Mouse (Mus musculus) erythroblast, adult 5-6 weeks (primary cell): ENCODE results near the gene Sh3rf3. TPM values are rescaled to one million over a fixed set of nuclear protein-coding genes. Genes with fewer than 3 reads are reported as not detected.

Experiments
- ATAC-seq: replicated peaks from 2 replicates; pipeline ENCODE4 v1.8.0; 2016; ENCODE audit warnings: moderate number of reproducible peaks, mild to moderate bottlenecking, moderate TSS enrichment, inconsistent platforms; ENCODE audit not compliant: poor library complexity, low FRiP score, severe bottlenecking
- total RNA-seq, 2 experiments: library from RNA; stranded (forward) in 1 of 2; stranded (reverse) in 1 of 2; fragments of 150-400 nt in 1 of 2; fragments of 200-764, 138-1000 nt in 1 of 2; gene quantifications; 2 replicates each; pipeline versions ENCODE4 v1.2.3 to v1.2.4; 2015 to 2017; ENCODE audit warnings: low replicate concordance in 2 of 2

Sh3rf3 gene
- total RNA-seq, 2 experiments from 2014 or later, result not detected

DNA sequence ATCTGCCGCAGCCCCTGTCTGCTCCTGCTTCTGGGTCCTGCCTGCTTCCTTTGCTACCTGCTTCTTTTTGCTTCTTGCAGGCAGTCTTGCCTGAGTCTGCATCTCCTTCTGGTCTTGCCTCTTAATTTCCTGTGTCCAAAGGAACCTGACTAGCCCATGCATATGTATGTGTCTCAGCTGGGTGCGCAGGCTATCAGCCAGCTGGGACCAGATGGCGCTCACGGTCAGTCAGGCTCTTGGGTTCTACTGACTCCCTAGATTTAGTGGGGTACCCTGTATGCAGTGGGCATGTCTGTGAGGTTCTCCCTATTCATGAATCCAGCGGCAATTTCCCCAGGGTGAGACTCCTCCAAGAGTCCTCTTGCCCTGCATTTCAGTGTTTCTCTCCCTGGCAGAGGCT, 35.0 kb downstream of the Sh3rf3 start:
- ATAC-seq, result no peak

GRCm38 (mm10) chr10:58848536-58848935, 35.4 kb downstream of the Sh3rf3 start:
- ATAC-seq, result no peak

- ATAC-seq, result no peak
Observed at GRCm38 (mm10) chr10:58854548-58855198, 41.5 kb downstream of the Sh3rf3 start.

DNA sequence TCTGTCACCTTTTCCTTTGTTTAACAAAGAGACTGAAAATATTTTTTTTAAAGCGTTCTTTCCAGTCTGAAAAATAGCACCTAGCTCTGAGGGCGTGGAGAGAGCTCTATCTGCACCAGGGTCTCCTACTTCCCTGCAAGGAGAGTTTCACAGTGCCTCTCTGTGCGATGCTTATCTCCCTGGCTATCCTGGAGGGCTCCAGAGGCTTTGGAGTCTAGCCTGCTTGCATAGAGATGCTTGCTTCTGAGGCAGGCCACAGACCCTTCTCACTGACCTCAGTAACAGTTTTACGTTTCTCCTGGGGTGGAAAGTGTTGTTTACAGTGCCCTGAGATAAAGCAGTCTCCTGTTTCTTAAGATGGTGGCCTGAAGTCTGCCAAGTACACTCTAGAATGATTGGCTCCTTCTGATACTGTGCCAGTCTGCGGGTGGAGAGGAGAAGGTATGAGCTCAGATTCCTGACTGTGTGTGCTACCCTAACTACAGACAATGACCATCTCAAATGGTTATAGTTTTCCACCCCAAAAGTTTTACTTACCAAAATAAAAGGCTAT, 42.1 kb downstream of the Sh3rf3 start:
- ATAC-seq, result no peak

GRCm38 (mm10) chr10:58855814-58856213, 42.7 kb downstream of the Sh3rf3 start:
- ATAC-seq, result no peak

GRCm38 (mm10) chr10:58856742-58857141, 43.6 kb downstream of the Sh3rf3 start:
- no peak for ATAC-seq

- ATAC-seq, result no peak
Observed at GRCm38 (mm10) chr10:58864735-58865134, 51.6 kb downstream of the Sh3rf3 start.

GRCm38 (mm10) chr10:58867536-58867935, 54.4 kb downstream of the Sh3rf3 start:
- no peak for ATAC-seq

GRCm38 (mm10) chr10:58869836-58870235, 56.7 kb downstream of the Sh3rf3 start:
- ATAC-seq, result no peak

DNA sequence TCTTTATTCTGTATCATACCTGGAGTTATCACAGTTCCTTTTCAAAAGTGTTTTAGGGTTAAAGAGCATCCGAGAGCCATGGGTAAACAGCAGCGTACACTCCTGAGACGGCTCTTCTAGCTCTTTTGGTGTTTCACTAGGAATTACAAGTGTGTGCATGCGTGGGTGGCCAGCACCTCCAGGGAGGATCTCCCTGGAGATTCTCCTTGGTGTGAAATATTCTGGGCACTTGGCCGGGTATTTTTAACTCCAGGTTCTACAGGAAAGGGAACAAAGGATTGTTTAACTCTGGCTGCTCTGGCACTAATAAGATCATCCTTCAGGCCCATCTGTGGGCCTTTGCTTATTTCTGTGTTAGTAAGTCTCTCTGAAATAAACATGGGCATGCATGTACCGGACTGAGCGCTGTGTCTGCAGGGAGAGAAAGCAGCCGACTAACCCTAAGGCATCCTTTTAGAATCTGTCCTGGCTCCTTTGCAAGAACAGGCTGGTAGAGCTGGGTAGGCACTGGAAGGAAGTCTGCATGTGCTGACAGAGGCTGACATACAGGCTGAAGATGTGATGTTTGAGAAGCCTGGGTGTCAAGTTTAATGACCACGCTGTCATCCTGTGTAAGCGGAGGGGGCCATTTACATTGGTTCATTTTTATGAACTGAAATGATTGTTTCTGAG, 58.1 kb downstream of the Sh3rf3 start:
- no peak for ATAC-seq

DNA sequence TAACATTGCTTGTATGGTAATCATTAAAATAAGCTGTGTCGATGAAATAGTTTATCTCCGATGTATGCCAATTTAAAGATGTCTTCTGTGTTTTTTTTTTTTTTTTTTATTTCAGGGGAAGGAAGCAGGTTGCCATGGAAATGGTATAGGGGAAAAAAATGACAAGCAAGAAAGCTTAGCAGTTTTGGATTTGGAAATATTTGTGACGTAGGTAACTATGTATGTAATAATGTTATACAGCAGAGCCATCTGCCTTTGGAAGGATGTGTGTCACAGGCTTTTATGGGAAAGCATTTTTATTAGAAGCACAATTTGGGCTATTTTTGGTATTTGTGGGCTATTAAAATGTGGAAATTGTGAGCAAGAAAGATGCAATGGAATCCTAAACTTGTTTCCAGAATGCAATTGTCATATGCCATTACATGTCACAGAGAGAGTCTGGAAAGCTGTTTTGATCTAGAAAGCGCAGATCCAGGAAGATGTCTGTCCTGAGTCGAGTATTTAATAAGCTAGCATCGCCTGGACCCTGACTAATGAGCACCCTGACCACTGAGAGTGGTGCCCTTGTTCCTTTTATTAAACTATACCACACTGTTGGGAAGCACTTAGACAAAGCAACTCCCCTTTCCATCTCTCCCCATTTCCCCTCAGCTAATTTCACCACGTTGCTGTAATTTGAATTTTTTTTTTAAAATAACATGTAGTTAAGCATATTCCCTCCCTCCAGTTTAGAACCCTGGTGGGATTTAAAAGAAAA, 58.8 kb downstream of the Sh3rf3 start:
- no peak for ATAC-seq

GRCm38 (mm10) chr10:58877835-58878234, 64.7 kb downstream of the Sh3rf3 start:
- no peak for ATAC-seq

GRCm38 (mm10) chr10:58878636-58879035, 65.5 kb downstream of the Sh3rf3 start:
- ATAC-seq, result no peak

DNA sequence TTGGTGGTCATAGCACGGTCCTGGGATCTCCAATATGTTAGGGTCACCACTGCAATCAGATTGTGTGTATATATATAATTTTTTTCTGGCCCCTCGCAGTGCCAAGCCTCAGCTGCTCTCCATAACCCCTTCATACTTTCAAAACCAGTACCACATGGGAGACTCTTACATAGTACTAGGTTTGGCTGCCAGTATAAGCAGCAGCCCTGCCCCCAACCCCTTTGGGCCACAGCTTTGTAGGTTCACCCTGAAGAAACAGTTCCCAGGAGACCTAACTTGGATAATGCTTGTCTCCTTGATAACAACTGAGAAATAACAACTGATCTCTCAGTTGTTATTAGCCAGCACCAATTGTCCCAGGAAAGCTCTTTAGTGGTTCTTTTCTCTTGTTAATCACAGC, 69.6 kb downstream of the Sh3rf3 start:
- ATAC-seq, result no peak

GRCm38 (mm10) chr10:58885351-58885750, 72.2 kb downstream of the Sh3rf3 start:
- no peak for ATAC-seq

DNA sequence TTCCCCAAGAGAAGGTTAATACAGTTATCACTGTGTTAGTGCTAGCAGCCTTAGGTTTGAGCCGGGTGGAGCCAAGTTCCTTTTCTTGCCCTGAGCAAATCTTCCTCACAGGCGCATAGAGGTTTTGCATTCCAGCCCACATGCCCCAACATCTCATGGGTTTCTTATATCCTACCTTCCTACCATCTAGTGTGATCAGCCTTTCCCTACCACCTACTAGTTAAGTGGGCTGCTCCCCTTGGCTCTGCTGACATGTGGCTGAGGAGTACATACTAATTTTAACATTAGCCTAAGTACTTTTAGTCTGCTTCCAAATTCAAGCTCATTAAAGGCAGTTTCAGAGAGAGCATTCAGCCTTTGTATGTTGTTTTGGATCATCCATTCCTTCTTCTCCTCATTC, 72.7 kb downstream of the Sh3rf3 start:
- ATAC-seq, result no peak

GRCm38 (mm10) chr10:58890671-58891439, 77.7 kb downstream of the Sh3rf3 start:
- ATAC-seq, result no peak

GRCm38 (mm10) chr10:58895431-58895830, 82.3 kb downstream of the Sh3rf3 start:
- no peak for ATAC-seq

DNA sequence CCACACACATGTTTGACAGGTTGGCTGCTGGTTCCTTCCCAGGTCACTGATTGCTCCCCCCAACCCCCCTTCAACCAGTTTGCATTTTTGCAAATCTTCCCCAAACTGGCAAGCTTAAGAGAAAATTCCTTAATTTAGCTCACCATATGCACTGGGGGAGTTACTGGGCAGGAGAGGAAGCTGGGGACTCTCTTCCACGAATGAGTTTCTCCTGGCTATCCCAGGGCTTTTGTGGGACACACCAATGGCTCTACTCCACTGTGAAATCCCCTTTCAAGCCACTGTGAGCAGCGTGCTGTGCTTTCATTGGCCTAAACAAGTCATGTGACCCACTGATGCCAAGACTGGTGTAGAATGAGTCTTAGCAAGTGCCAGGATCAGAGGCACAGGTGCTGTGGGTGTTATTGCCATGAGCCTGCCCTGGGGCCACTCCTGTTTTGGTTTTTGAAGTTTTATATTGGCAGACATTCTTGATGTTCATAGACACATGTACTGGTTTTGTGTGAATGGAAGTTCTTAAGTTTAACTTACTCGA, 83.9 kb downstream of the Sh3rf3 start:
- no peak for ATAC-seq

DNA sequence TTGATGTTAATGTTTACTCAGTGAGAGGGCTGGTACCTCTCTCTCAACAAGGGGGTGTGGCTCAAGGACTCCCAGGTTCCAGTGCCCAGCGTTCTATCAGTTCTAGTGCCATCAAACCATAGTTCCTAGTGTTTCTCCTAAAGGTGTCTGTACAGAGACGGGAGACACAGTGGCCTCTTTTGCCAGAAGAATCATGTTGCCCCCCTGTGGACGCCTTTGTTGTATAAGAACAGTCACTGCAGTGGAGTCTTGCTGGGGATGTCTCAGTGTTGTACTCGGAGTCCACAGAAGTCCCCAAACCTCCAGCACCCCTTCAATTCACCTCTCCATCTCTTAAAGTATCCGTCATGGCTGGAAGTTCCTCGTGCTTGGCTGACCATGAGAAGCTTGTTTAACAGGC, 92.1 kb downstream of the Sh3rf3 start:
- ATAC-seq, result no peak
